Mouse (Mus musculus): ENCODE data around the gene Ssty2.
"Not testable (repeated sequence)": the region's sequence is repeated elsewhere in the genome, so short reads cannot be mapped to it uniquely, and the experiment has no call there.

Gene Ssty2

DNA sequence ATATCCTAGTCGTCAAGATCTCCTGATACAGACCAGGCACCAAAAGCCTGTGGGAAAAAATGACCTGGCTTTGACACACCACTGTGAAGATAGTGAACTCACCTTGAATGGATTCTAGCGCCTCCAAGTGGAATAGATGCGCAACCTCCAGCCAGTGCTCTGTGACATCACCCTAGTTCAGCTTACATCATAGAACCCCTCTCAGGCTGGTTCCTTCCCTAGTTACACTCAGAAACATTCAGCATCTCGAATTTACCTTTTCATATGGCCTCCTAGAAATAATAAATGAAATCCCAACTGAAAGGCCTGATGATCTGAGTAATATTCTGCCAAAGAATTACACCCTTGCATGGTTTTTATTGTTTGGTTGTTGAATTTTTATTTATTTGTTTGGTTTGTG, at the start of gene Ssty2:
TSS of gene Ssty2 (minus strand) at position 101 of the 400 bp plus-strand sequence.
- TF ChIP-seq GATA4 (IDR thresholded peaks at IDR 0.05; ENCODE audit: insufficient replicate concordance, low read length): not testable (repeated sequence)

Measured in liver, adult (tissue).